Mouse (Mus musculus): ENCODE data around the gene Gm12394. TPM values are rescaled to one million over a fixed set of nuclear protein-coding genes. Genes with fewer than 3 reads are reported as not detected.

The Gm12394 gene
- polyA plus RNA-seq, 1 experiment: not detected

- no peaks in the 10 kb centered on the region for H3K36me3 ChIP-seq (ENCODE audit: control insufficient read depth, insufficient read depth)
- H3K27me3 ChIP-seq (ENCODE audit: control insufficient read depth, insufficient read depth, insufficient read length): peaks cover 22% of the 10 kb centered on the region
- TF ChIP-seq FOSL1 (IDR thresholded peaks at IDR 0.05; ENCODE audit: insufficient read depth, low read length, poor library complexity, severe bottlenecking): no peak
- no peak for TF ChIP-seq MYOD1 (IDR thresholded peaks at IDR 0.05; ENCODE audit: control insufficient read depth, insufficient read length, low read depth)
- TF ChIP-seq CEBPB (IDR thresholded peaks at IDR 0.05; ENCODE audit: low read depth): no peak
- no peak for TF ChIP-seq MYOG (IDR thresholded peaks at IDR 0.05; ENCODE audit: control insufficient read depth, extremely low read depth, insufficient read length)
- no peak for TF ChIP-seq CTCF (IDR thresholded peaks at IDR 0.05; ENCODE audit: control insufficient read depth, insufficient read depth, insufficient read length)
- TF ChIP-seq MAX (IDR thresholded peaks at IDR 0.05): no peak
- TF ChIP-seq USF1 (IDR thresholded peaks at IDR 0.05; ENCODE audit: low read depth): no peak
- no peak overlapping the region for H3K4me3 ChIP-seq (ENCODE audit: insufficient read depth, poor library complexity, severe bottlenecking)
- no peaks in the 10 kb centered on the region for H3K79me3 ChIP-seq (ENCODE audit: low read depth)
- H3ac ChIP-seq (ENCODE audit: control insufficient read depth, insufficient read length, low read depth): no peak overlapping the region
- H3K79me2 ChIP-seq (ENCODE audit: control insufficient read depth, insufficient read depth): no peaks in the 10 kb centered on the region
Measured at GRCm38 (mm10) chr4:42880677-42880948, 24.0 kb upstream of the Gm12394 start.

- H3K27me3 ChIP-seq (ENCODE audit: control insufficient read depth, insufficient read depth, insufficient read length): peaks cover 25% of the 10 kb centered on the region
- H3K79me3 ChIP-seq (ENCODE audit: low read depth): no peaks in the 10 kb centered on the region
- H3K79me2 ChIP-seq (ENCODE audit: control insufficient read depth, insufficient read depth): no peaks in the 10 kb centered on the region
- no peak overlapping the region for H3K4me3 ChIP-seq (ENCODE audit: insufficient read depth, poor library complexity, severe bottlenecking)
- TF ChIP-seq MYOG (IDR thresholded peaks at IDR 0.05; ENCODE audit: control insufficient read depth, extremely low read depth, insufficient read length) (no peak), FOSL1 (IDR thresholded peaks at IDR 0.05; ENCODE audit: insufficient read depth, low read length, poor library complexity, severe bottlenecking) (no peak), MAX (IDR thresholded peaks at IDR 0.05) (no peak), CEBPB (IDR thresholded peaks at IDR 0.05; ENCODE audit: low read depth) (no peak), CTCF (IDR thresholded peaks at IDR 0.05; ENCODE audit: control insufficient read depth, insufficient read depth, insufficient read length) (no peak), MYOD1 (IDR thresholded peaks at IDR 0.05; ENCODE audit: control insufficient read depth, insufficient read length, low read depth) (no peak), USF1 (IDR thresholded peaks at IDR 0.05; ENCODE audit: low read depth) (no peak)
- H3ac ChIP-seq (ENCODE audit: control insufficient read depth, insufficient read length, low read depth): no peak overlapping the region
- H3K36me3 ChIP-seq (ENCODE audit: control insufficient read depth, insufficient read depth): no peaks in the 10 kb centered on the region
Measured at GRCm38 (mm10) chr4:42879829-42880676, 23.5 kb upstream of the Gm12394 start.

GRCm38 (mm10) chr4:42877657-42878056 is 21.1 kb upstream of the Gm12394 start:
- Histone ChIP-seq H3K79me2 (ENCODE audit: control insufficient read depth, insufficient read depth) (no peaks in the 10 kb centered on the region), H3K36me3 (ENCODE audit: control insufficient read depth, insufficient read depth) (no peaks in the 10 kb centered on the region), H3ac (ENCODE audit: control insufficient read depth, insufficient read length, low read depth) (no peak overlapping the region), H3K79me3 (ENCODE audit: low read depth) (no peaks in the 10 kb centered on the region), H3K27me3 (ENCODE audit: control insufficient read depth, insufficient read depth, insufficient read length) (peaks cover 33% of the 10 kb centered on the region), H3K4me3 (ENCODE audit: insufficient read depth, poor library complexity, severe bottlenecking) (no peak overlapping the region)
- TF ChIP-seq CEBPB (IDR thresholded peaks at IDR 0.05; ENCODE audit: low read depth) (no peak), FOSL1 (IDR thresholded peaks at IDR 0.05; ENCODE audit: insufficient read depth, low read length, poor library complexity, severe bottlenecking) (no peak), MAX (IDR thresholded peaks at IDR 0.05) (no peak), USF1 (IDR thresholded peaks at IDR 0.05; ENCODE audit: low read depth) (no peak), CTCF (IDR thresholded peaks at IDR 0.05; ENCODE audit: control insufficient read depth, insufficient read depth, insufficient read length) (no peak)

GRCm38 (mm10) chr4:42876586-42877291 is 20.2 kb upstream of the Gm12394 start:
- no peaks in the 10 kb centered on the region for H3K79me3 ChIP-seq (ENCODE audit: low read depth)

GRCm38 (mm10) chr4:42874134-42874533 is 17.6 kb upstream of the Gm12394 start, which contains the start of gene Fam205c:
TSS of gene Fam205c (minus strand) at chr4:42874234.
- TF ChIP-seq CTCF (IDR thresholded peaks at IDR 0.05; ENCODE audit: control insufficient read depth, insufficient read depth, insufficient read length): no peak
- TF ChIP-seq USF1 (IDR thresholded peaks at IDR 0.05; ENCODE audit: low read depth): no peak
- TF ChIP-seq FOSL1 (IDR thresholded peaks at IDR 0.05; ENCODE audit: insufficient read depth, low read length, poor library complexity, severe bottlenecking): no peak
- TF ChIP-seq MAX (IDR thresholded peaks at IDR 0.05): no peak
- Histone ChIP-seq H3K27me3 (ENCODE audit: control insufficient read depth, insufficient read depth, insufficient read length) (peaks cover 44% of the 10 kb centered on the region), H3K4me3 (ENCODE audit: insufficient read depth, poor library complexity, severe bottlenecking) (no peak within 1 kb of the TSS)

More at GRCm38 (mm10) chr4:42876586-42877291, 20.2 kb upstream of the Gm12394 start:
- Histone ChIP-seq H3K27me3 (ENCODE audit: control insufficient read depth, insufficient read depth, insufficient read length) (peaks cover 40% of the 10 kb centered on the region), H3K79me2 (ENCODE audit: control insufficient read depth, insufficient read depth) (no peaks in the 10 kb centered on the region), H3ac (ENCODE audit: control insufficient read depth, insufficient read length, low read depth) (no peak overlapping the region), H3K4me3 (ENCODE audit: insufficient read depth, poor library complexity, severe bottlenecking) (no peak overlapping the region), H3K36me3 (ENCODE audit: control insufficient read depth, insufficient read depth) (no peaks in the 10 kb centered on the region)
- TF ChIP-seq MYOD1 (IDR thresholded peaks at IDR 0.05; ENCODE audit: control insufficient read depth, insufficient read length, low read depth) (no peak), MYOG (IDR thresholded peaks at IDR 0.05; ENCODE audit: control insufficient read depth, extremely low read depth, insufficient read length) (no peak), USF1 (IDR thresholded peaks at IDR 0.05; ENCODE audit: low read depth) (no peak), CEBPB (IDR thresholded peaks at IDR 0.05; ENCODE audit: low read depth) (no peak), MAX (IDR thresholded peaks at IDR 0.05) (no peak), CTCF (IDR thresholded peaks at IDR 0.05; ENCODE audit: control insufficient read depth, insufficient read depth, insufficient read length) (no peak), FOSL1 (IDR thresholded peaks at IDR 0.05; ENCODE audit: insufficient read depth, low read length, poor library complexity, severe bottlenecking) (no peak)

More at GRCm38 (mm10) chr4:42874134-42874533, 17.6 kb upstream of the Gm12394 start, which contains the start of gene Fam205c:
- H3K79me2 ChIP-seq (ENCODE audit: control insufficient read depth, insufficient read depth): no peaks in the 10 kb centered on the region
- no peak within 1 kb of the TSS for H3ac ChIP-seq (ENCODE audit: control insufficient read depth, insufficient read length, low read depth)
- no peaks in the 10 kb centered on the region for H3K36me3 ChIP-seq (ENCODE audit: control insufficient read depth, insufficient read depth)
- H3K79me3 ChIP-seq (ENCODE audit: low read depth): no peaks in the 10 kb centered on the region
